Mouse (Mus musculus) stomach, postnatal 0 days (tissue): Measurements from ENCODE around the gene Nek9.

Source experiments
- CTCF ChIP-seq: IDR thresholded peaks from 2 replicates; pipeline ENCODE4 v1.5.1; 2016; ENCODE audit warnings: antibody characterized with exemption, low read depth, mild to moderate bottlenecking, moderate library complexity
- EP300 ChIP-seq: optimal IDR thresholded peaks from 2 replicates; pipeline ENCODE3; 2016; ENCODE audit warnings: antibody characterized with exemption

DNA sequence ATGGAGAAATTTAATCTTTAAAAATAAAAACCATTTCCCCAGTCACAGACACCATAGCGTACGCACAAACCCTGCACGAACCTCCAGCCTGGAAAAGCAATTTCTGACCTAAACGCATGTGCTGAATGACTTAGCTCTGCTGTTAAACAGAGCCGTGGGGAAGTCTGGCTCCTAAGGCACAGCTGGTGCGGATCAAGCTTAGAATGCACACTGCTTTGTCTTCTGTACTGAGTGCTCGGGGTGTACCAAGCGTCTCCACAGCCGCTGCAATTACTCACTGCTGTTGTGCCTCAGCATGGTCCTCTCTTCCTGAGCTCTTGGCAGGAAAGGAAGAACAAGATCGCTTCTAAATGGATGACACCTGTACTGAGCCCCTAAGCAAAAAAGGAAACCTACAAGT is 76.7 kb downstream of the Nek9 start:
- TF ChIP-seq EP300 = no peak
- no peak for TF ChIP-seq CTCF
